Mouse (Mus musculus) G1E (cell line): ENCODE measurements at regions not wholly inside any gene's neighbourhood (a gene's known extent, or its start where the extent isn't known, plus 50 kb on each side); places are given as distances from the start of the nearest gene placed in this dataset.

ENCODE experiments used
- CTCF ChIP-seq: IDR thresholded peaks from 2 replicates; pipeline ENCODE4 v1.5.1; 2012; ENCODE audit warnings: low read depth, low read length, inconsistent platforms, mixed read lengths
- GATA1 ChIP-seq: IDR thresholded peaks from 2 replicates; pipeline ENCODE4 v1.6.1; 2012; ENCODE audit warnings: borderline replicate concordance, low read length, inconsistent platforms, mixed read lengths
- TAL1 ChIP-seq: conservative IDR thresholded peaks from 2 replicates; pipeline ENCODE4 v1.6.1; 2012; ENCODE audit warnings: low read depth, low read length, inconsistent platforms, mixed read lengths

DNA sequence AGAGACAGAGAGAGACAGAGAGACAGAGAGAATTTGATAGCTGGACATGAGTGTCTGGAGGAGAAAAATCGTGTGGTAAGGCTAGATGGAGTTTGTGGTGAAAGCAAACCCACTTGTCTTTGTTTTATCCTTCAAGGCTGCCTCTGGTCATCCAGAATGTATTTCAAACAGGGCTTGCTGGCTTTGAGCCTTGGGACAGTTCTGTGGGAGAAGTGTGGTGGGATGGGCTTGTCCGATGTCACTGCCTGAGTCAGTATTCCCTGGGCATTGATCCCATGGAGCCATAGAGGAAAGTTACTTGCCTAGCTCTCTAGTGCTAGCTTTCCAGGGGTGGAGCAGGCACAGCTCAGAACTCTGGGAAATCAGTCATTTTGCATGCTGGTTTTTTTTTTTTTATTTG, 417.9 kb upstream of the Trpc7 start:
- TF ChIP-seq CTCF (no peak), TAL1 (no peak), GATA1 (no peak)
